Mouse (Mus musculus): ENCODE results near the gene Ndufa12. TPM values are rescaled to one million over a fixed set of nuclear protein-coding genes. Genes with fewer than 3 reads are reported as not detected.

Ndufa12 gene
- polyA plus RNA-seq, 1 experiment from 2014 or later: 431 TPM

DNA sequence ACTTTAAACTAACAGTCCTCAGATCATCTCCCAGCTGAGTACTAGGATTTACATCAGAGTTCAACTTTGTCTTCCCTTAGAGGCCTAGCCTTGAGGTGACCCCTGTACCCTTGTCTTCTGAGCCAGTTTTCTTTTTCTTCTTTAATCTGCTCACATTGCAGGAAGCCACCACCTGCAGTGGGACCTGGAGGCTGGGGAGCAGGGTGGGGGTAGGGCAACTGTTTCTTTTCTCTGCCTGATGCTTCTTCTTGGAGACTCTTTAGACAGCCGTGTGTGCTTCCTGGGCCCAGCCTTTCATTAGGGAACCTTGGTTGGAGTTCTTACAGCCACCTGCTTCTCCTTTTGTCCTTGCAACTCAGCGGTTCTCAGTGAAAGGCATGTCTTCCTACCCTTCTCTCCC, 42.8 kb downstream of the Ndufa12 start:
- Histone ChIP-seq H3K4me2 (replicated peaks) (no peak overlapping the region), H3K4me1 (no peaks in the 10 kb centered on the region), H3K36me3 (no peaks in the 10 kb centered on the region), H3K4me3 (no peak overlapping the region), H3K27ac (no peak overlapping the region), H3K9ac (no peak overlapping the region), H3K9me3 (no peaks in the 10 kb centered on the region), H3K27me3 (replicated peaks) (no peaks in the 10 kb centered on the region; the same call in 1 of the 2 replicates)
- no peak for ATAC-seq (ENCODE audit: low FRiP score, low read depth)
- WGBS: 63% methylated on average over 2 of the region's 2 CpGs

DNA sequence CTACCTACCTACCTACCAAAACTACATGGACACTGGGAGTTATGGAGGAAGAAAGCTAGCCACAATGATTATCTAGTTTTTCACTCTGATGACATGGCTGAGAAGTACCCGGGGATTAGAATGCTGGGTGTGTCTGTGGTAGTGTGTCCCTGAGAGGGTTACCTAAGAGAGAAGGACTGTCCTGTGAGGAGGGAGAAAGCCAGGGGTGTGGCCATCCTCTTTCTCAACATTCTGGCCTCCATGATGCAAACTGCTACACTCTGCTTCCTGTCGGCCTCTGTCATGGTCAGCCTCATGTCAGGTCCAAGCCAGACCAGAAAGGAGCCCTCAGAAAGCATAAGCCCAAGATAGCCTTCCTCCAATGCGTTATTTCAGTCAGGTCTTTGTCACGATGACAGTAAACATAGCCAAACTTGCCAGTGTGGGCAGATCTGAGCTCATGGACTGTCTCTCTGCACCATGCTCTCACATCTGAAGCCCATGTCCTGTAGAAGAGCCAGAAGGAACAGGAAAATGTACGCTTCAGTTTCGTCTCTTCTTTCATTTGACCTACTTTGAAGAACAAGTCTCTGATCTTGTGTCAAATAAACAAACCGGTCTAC, 49.3 kb downstream of the Ndufa12 start:
- Histone ChIP-seq H3K9ac (no peak overlapping the region), H3K4me1 (peaks cover 10% of the 10 kb centered on the region), H3K27me3 (replicated peaks) (no peaks in the 10 kb centered on the region), H3K27ac (no peak overlapping the region), H3K4me2 (replicated peaks) (no peak overlapping the region), H3K9me3 (no peaks in the 10 kb centered on the region), H3K36me3 (no peaks in the 10 kb centered on the region), H3K4me3 (no peak overlapping the region)
- no peak for ATAC-seq (ENCODE audit: low FRiP score, low read depth)
- 94% methylated on average over 7 of the region's 7 CpGs for WGBS

DNA sequence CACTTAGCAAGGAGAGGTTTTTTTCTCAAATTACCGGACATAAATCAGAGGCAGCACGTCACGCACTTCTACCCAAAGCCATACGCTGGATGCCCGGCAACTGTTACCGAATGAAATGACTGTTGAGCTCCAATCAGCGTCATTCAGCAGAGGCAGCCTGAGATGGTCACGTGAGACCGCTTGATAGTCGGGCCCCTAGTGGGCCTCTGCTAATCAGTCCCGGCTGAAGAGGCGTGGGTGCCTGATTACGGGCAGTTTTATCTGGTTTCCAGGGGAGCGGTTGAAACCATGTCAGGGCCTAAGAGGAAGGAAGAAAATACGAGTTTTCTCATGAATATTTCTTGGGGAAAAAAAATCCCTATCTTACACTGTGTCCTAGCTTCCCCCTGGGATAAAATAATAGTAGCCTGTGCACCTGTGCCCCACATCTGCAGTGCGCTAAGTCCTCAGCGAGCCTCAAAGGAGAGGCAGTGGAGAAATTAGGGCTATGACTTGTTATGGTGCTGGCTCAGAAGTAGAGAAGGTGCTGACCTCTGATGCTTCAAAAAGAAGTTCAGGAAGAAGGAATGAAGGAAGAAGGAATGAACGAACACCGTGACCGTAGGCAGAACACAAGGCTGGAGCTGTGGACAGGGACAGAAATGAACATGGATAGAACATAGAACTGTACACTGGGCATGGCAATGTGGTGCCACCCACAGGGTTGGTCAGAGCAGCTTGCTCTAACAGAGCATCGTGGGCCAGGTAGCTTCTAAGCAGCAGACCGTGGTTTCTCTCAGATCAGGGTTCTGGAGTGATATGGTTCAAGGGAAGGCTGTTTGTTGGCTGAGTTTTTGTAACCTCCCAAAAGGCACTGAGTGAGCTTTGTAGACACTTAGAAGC, 51.3 kb downstream of the Ndufa12 start:
- Histone ChIP-seq H3K9me3 (no peaks in the 10 kb centered on the region), H3K4me2 (replicated peaks) (peak overlapping the region; percentile 29), H3K9ac (no peak overlapping the region), H3K4me1 (peaks cover 10% of the 10 kb centered on the region), H3K27me3 (replicated peaks) (no peaks in the 10 kb centered on the region), H3K36me3 (no peaks in the 10 kb centered on the region), H3K27ac (no peak overlapping the region), H3K4me3 (no peak overlapping the region)
- 43% methylated on average over 22 of the region's 22 CpGs for WGBS
- peak; percentile 88 for ATAC-seq (ENCODE audit: low FRiP score, low read depth)

DNA sequence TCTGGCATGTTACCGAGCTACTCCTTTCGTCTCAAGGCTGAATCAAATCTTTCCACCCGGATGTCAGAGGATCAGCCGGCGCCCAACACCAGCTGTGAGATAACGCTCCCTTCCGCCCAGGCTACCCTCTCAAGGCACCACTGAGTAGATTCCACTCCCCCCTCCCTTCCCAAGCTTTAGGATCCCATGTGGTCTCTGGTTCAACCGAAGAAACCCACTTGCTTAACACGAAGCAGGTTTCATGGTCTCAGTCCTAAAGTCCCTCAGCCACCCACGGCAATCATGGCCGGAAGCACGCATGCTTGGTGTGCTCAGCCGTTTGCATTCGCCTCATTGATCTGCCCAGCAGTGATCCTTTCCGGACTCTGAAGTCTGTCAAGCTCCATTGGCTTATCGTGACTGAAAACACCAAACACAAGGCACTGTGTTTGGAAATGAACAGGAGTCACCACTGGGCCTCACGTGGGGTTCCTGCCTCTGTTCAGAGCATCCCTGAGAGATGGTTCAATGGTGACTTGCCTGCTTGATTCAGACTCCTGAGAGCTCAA, 54.8 kb downstream of the Ndufa12 start:
- H3K4me3 ChIP-seq: no peak overlapping the region
- H3K9ac ChIP-seq: no peak overlapping the region
- H3K27me3 ChIP-seq (replicated peaks): no peaks in the 10 kb centered on the region
- H3K36me3 ChIP-seq: no peaks in the 10 kb centered on the region
- no peak overlapping the region for H3K27ac ChIP-seq
- ATAC-seq (ENCODE audit: low FRiP score, low read depth): no peak
- 83% methylated on average over 17 of the region's 17 CpGs for WGBS
- peaks cover 10% of the 10 kb centered on the region for H3K4me1 ChIP-seq
- no peak overlapping the region for H3K4me2 ChIP-seq (replicated peaks)
- no peaks in the 10 kb centered on the region for H3K9me3 ChIP-seq

DNA sequence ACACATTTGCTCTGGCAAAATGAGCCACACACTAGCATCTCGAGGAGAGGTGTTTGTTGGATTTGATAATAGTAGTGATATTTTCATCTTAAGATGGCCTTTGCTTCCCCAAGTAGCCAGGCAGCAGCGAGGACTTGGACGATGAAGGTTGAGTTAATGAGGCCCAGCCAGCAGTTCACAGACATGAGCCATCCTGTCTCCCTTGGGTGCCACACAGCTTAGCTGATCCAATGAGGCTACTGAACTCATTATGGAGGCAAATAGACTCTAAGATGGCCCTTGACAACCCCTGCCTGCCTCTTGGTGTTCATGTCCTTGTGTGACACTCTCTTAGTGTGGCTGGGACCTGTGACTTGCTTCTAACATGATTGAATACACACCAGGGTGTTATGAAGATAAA, 56.2 kb downstream of the Ndufa12 start:
- no peaks in the 10 kb centered on the region for H3K9me3 ChIP-seq
- H3K4me3 ChIP-seq: no peak overlapping the region
- no peak overlapping the region for H3K4me2 ChIP-seq (replicated peaks)
- H3K4me1 ChIP-seq: peaks cover 6% of the 10 kb centered on the region
- 68% methylated on average over 3 of the region's 3 CpGs for WGBS
- no peak overlapping the region for H3K9ac ChIP-seq
- H3K36me3 ChIP-seq: no peaks in the 10 kb centered on the region
- ATAC-seq (ENCODE audit: low FRiP score, low read depth): no peak
- no peak overlapping the region for H3K27ac ChIP-seq
- H3K27me3 ChIP-seq (replicated peaks): no peaks in the 10 kb centered on the region

DNA sequence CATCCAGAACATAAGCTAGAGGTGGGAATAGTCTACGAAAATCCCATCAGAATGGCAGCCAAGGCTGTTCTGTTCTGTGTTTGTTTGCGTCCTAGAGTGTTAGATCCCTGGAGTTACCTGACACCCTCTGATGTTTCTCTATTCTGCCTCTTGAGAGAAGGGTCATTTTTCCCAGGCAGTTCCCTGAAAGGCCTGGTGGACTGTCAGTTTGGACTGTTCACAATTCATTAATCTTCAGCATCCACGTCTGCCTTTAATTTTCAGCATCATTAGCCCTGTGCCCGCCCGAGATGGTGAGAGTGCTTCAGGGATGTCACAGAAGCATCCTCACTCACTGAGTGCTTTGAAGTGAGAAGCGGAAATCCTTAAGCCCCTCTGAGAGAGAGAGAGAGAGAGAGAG, 57.2 kb downstream of the Ndufa12 start:
- H3K4me2 ChIP-seq (replicated peaks): no peak overlapping the region
- WGBS: 61% methylated on average over 6 of the region's 6 CpGs
- ATAC-seq (ENCODE audit: low FRiP score, low read depth): no peak

DNA sequence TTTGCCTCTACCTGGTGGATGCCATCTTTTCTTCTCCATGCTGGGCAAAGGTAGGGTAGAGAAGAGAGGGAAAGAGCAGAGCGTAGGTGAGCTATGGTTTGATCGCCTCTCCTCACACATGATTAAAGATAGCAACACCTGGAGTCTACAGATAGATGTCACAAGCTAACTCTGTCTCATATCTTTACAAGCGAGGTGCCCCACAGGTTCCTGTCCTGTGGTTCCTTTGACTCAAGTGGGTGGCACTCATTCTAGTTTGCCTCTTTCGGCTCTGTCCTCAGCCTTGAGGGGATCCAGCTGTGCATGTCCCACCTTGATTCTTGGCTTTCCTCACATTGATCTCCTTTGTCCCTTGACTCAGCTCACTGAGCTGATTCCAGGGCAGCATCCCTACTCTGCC, 58.0 kb downstream of the Ndufa12 start:
- H3K4me2 ChIP-seq (replicated peaks): no peak overlapping the region
- no peaks in the 10 kb centered on the region for H3K4me1 ChIP-seq
- no peaks in the 10 kb centered on the region for H3K27me3 ChIP-seq (replicated peaks)
- H3K4me3 ChIP-seq: no peak overlapping the region
- WGBS: 92% methylated on average over 4 of the region's 4 CpGs
- no peak for ATAC-seq (ENCODE audit: low FRiP score, low read depth)
- no peaks in the 10 kb centered on the region for H3K9me3 ChIP-seq
- H3K27ac ChIP-seq: no peak overlapping the region
- H3K9ac ChIP-seq: no peak overlapping the region
- H3K36me3 ChIP-seq: no peaks in the 10 kb centered on the region

More for the DNA sequence above, 57.2 kb downstream of the Ndufa12 start:
- Histone ChIP-seq H3K36me3 (no peaks in the 10 kb centered on the region), H3K9ac (no peak overlapping the region), H3K9me3 (no peaks in the 10 kb centered on the region), H3K27ac (no peak overlapping the region), H3K4me3 (no peak overlapping the region), H3K27me3 (replicated peaks) (no peaks in the 10 kb centered on the region), H3K4me1 (no peaks in the 10 kb centered on the region)

DNA sequence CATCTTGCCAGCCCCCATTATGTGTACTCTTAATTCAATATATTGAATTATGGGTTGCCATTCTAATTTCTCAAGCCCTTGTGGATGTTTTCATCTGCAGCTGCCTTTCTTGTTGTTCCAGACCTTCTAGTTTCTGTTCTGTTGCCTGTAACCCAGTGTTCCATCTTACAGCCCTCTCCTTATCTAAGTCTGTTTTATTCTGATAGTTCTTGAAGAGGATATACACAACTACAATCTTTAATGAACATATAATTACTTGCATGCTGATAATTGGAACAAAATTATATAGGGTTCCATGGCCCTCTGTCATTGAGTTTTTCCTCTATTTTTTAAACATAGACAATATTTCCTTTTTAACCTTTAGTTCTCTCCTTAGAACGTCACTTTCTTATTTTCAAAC, 62.0 kb downstream of the Ndufa12 start:
- WGBS: 84% methylated on average over 1 of the region's 1 CpGs
- no peak overlapping the region for H3K27ac ChIP-seq
- ATAC-seq (ENCODE audit: low FRiP score, low read depth): no peak
- H3K27me3 ChIP-seq (replicated peaks): no peaks in the 10 kb centered on the region
- no peak overlapping the region for H3K4me2 ChIP-seq (replicated peaks)
- no peaks in the 10 kb centered on the region for H3K36me3 ChIP-seq
- no peak overlapping the region for H3K9ac ChIP-seq
- H3K4me3 ChIP-seq: no peak overlapping the region
- H3K9me3 ChIP-seq: no peaks in the 10 kb centered on the region
- no peaks in the 10 kb centered on the region for H3K4me1 ChIP-seq

DNA sequence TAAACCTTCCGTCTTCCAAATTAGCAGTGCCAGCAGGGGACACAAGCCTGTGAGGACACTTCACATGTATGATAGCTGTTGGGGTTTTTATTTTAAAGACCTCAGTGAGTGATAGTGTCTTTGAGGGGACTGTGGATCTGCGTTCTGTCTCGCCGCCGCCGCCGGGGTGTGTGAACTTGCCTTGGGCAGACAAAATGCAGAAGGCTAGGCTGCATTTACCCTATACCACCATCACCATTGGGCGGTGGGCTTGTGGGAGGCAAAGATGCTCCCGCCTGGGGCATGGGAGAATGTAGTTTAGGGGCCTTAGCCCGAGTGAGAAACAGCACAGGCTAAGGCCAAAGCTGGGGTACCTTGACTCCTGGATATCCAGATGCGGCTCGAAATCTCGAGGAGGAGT, 64.1 kb downstream of the Ndufa12 start:
- Histone ChIP-seq H3K9ac (no peak overlapping the region), H3K36me3 (no peaks in the 10 kb centered on the region), H3K4me1 (no peaks in the 10 kb centered on the region), H3K27me3 (replicated peaks) (no peaks in the 10 kb centered on the region), H3K4me2 (replicated peaks) (no peak overlapping the region), H3K27ac (no peak overlapping the region), H3K4me3 (no peak overlapping the region), H3K9me3 (no peaks in the 10 kb centered on the region)
- ATAC-seq (ENCODE audit: low FRiP score, low read depth): no peak
- WGBS: 91% methylated on average over 13 of the region's 13 CpGs

DNA sequence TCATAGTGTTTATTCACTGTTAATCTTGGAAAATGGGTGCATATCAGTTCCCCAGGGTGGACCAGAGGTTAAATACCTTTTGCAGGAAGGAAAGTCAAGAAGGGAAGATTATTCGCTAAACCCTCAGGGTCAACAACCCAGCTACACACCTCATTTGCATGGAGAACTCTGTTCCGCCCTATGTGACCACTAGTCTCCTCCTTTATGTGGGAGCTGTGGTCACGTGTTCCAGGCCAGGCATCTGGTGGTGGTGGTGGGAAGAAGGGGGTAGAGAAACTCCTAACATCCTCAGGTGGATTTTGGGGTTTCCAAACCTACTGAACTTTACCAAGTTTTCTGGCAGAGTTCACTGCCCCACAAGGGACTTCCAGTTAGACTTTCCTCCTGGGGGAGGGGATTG, 64.7 kb downstream of the Ndufa12 start:
- no peak overlapping the region for H3K9ac ChIP-seq
- no peaks in the 10 kb centered on the region for H3K36me3 ChIP-seq
- no peaks in the 10 kb centered on the region for H3K27me3 ChIP-seq (replicated peaks)
- H3K4me1 ChIP-seq: no peaks in the 10 kb centered on the region
- no peak overlapping the region for H3K4me2 ChIP-seq (replicated peaks)
- no peak for ATAC-seq (ENCODE audit: low FRiP score, low read depth)
- 77% methylated on average over 3 of the region's 3 CpGs for WGBS
- no peak overlapping the region for H3K4me3 ChIP-seq
- H3K27ac ChIP-seq: no peak overlapping the region
- H3K9me3 ChIP-seq: no peaks in the 10 kb centered on the region

DNA sequence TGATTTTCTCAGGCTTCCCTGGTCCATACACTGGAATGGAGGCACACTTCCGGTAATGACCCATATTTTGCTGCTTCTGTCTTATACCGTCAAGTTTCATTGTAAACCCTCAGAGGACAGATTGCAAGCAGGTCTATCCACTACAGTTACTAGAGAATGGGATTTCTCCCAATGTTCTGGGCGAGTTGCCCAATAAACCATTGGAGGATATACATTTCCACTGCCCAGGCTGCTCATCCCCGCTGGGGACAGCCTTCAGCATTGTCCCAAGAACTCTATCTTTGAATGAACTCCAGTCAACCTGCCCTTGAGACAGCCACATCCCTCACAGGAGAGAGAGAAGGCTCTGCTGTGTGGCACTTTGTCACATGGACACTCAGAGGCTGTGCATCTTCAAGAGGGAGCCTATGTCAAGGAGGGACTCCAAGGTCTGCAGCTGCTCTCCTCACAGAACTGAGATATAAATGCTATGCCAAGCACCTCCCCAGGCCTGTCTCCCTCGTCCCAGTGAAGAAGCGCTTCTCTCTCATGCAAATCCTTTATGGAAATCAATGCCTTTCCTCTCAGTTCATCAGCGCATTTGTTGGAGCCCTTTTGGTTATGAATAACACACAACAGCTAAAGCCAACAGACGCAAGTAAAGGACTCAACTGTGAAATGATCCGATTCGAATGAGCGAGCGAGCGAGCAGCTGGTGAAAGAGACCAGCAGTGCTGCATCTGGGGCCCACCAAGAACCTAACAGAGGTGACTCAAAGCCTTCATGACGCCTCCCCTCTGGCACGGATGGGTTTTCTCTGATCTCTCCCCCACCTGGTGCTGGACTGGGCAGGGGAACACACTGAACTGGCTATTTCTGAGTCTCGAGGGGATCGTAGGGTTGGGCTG, 67.4 kb downstream of the Ndufa12 start:
- no peaks in the 10 kb centered on the region for H3K27me3 ChIP-seq (replicated peaks)
- H3K27ac ChIP-seq: no peak overlapping the region
- ATAC-seq (ENCODE audit: low FRiP score, low read depth): no peak
- H3K9me3 ChIP-seq: no peaks in the 10 kb centered on the region
- 69% methylated on average over 17 of the region's 17 CpGs for WGBS
- no peak overlapping the region for H3K9ac ChIP-seq
- no peaks in the 10 kb centered on the region for H3K4me1 ChIP-seq
- no peak overlapping the region for H3K4me3 ChIP-seq
- no peaks in the 10 kb centered on the region for H3K36me3 ChIP-seq
- H3K4me2 ChIP-seq (replicated peaks): no peak overlapping the region

Data from neural tube, embryonic 12.5 days (tissue).